Mouse (Mus musculus) adipocyte (in vitro differentiated cells): ENCODE results near the gene Pagr1b.

Experiments used
- DNase-seq: peaks from one replicate; pipeline ENCODE4 v3.0.0-alpha.2; 2016; ENCODE audit warnings: low spot score

The Pagr1b gene

DNA sequence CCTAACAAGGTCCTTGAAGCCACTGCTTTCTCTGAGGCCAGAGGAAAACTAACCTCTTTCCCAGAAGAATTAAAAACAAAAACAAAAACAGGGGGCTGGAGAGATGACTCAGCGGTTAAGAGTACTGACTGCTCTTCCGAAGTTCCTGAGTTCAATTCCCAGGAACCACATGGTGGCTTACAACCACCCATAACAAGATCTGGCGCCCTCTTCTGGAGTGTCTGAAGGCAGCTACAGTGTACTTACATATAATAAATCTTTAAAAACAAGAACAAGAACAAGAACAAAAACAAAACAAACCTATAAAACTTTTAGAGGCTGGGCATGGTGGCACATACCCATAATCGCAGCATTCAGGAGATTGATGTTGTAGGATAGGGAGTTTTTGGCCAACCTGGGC, 19.8 kb downstream of the Pagr1b start:
- no peak for DNase-seq

DNA sequence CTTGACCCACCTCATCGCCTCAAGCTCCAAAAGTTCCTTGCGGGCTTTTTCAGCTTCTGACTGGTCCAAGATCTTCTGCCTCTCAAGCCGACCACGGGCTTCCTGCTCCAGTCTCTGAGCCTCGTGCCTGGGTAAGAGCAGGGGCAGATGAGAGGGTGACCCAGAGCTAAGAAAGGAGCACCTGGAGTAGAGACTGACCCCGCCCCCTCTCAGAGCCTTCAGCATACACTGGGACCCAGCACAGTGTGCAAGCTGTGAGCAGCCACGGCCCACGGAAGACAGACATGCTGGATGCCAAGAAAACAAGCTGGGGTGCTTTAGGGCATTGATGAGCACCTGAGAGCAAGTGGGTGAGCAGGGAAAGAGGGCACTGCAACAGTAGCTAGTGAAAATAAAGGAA, 27.5 kb downstream of the Pagr1b start:
- no peak for DNase-seq

DNA sequence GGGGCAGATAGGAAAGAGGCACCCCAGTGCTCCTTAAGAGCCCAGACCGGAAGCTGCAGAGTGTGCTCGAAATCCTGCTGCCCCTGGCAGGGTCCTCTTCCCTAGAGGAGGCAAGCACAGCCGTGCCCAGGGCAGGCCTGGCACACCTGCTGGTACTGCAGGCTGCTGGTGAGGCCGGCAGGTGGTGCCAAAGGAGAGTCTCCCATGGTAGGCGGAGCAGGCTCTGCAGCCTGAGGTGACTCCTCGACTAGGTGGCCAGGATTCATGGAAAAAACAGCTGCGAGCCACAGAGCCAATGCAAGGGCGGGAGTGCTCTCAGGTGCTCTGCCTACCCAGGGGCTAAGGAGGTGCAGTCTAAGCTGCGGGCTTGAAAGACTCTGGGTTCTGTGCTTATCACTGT, 30.0 kb downstream of the Pagr1b start:
- no peak for DNase-seq

DNA sequence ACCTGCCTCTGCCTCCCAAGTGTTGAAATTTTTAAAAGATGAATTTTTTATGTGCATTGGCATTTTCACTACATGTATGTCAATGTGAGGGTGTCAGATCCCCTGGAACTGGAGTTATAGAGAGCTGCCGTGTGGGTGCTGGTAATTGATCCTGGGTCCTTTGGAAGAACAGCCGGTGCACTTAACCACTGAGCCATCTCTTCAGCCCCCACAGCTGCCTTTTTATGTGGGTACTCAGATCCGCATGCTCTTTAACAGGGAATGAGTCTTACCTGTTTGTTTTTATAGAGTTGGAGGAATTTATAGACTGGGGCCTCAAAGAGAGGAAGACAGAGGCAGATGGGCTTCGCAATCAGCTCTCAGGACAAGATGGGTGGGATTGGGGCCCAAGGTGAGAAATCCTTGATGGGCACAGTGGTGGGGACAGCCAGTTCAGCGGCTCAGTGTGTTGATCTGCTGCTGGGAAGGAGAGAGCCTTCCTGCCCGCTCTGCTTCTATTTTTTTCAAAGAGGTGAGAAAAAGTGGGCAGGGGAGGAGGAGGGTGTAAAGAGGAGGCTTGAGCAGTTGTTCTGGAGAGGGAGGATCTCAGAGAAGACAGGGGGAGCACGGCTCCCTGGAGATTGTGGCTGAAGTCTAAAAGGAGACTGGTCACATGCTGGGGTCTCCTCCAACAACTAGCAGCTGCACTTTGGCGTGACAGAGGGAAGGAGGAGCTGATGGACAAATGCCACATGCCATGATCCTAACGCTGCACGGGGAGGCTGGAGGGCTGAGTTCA, 31.4 kb downstream of the Pagr1b start:
- no peak for DNase-seq

DNA sequence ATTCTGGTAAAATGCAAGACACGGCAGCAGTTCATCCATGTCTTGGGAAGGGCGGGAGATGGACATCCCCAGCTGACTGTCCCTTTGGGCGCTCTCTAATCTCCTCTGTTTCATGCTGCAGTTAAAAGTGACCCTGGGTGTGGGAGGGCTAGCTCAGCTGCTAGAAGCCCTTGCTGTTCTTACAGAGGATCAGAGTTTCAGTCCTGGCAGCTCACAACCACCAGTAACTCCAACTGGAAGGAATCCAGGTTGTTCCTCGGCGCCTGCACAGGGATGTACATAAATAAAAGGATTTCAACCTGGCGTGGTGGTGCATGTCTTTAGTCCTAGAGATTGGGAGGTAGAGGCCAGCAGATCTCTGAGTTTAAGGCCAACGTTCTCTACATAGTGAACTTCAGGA, 33.2 kb downstream of the Pagr1b start:
- no peak for DNase-seq

DNA sequence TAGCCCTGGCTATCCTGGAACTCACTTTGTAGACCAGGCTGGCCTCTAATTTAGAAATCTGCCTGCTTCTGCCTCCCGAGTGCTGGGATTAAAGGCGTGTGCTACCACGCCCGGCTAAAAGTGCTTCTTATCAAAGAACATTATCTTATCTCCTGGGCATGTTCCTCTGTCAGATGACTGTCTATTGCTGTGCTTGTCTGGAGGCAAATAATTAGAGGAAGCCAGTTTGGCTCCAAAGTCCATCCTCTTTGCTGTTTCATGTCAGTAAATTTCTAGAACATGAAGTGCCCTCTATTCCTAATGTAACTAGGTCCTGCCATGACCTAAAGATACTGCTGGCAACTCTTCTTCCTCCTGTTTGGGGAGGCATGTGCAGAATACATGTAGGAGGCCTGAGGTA, 34.2 kb downstream of the Pagr1b start:
- no peak for DNase-seq

DNA sequence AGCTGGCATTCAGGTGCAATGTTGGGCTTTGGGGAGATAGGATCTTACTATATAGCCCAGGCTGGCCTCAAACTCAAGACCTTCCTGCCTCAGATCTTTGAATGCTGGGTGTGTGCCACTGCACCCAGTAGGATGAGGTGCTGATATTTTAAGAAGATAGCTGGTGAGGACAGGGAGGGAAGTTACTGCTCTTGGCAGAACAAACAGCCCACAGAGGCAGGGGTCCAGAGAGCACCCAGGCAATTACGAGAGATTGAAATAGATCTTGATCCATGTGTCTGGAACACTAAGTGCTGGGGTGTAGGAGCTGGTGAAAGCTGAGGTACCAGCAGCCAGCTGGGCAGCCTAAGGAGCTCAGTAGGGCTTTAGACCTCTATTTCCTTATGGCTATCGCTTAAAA, 34.7 kb downstream of the Pagr1b start:
- DNase-seq = no peak

DNA sequence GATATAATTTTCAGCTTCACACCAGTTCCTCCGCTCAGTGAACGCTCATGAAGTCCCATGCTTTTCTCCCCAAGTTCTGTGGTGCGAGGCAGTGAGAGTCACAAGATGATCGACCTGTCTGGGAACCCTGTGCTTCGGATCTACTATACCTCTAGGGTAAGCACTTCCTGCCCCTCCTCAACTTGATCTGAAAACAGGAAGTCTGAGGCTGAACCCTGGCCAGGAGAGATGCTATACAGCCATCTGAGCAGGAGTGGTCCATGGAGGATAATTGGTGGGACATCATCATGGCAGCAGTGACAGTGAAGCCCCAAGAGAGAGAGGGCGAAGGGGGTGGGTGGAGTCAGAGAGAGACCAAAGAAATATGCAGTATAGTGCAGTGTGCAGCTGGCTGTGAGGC, 37.4 kb downstream of the Pagr1b start:
- DNase-seq = no peak

DNA sequence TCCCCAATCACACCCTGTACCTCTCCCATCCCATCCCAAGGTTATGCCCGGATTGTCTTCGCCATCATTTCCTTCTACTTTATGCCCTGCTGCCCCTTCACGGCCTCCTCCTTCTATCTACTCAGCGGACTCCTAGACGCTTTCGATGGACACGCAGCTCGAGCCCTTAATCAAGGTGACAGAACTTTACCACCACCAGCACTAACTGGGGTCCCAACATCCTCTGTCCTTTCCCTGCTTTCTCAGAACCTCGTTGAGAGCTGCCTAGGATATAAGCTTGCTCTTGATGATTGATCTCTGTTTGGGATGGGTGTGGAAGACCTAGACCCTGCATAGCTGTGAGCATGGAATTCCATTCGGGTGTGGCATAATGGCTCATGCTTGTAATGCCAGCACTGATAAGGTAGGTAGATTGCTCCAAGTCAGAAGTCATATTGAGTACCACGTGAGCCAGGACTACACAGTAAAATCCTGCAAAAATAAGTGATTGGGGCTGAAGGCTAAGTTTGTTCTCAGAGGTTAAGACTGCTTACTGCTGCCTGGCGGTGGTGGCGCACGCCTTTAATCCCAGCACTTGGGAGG, 39.3 kb downstream of the Pagr1b start:
- peak; percentile 4 for DNase-seq

DNA sequence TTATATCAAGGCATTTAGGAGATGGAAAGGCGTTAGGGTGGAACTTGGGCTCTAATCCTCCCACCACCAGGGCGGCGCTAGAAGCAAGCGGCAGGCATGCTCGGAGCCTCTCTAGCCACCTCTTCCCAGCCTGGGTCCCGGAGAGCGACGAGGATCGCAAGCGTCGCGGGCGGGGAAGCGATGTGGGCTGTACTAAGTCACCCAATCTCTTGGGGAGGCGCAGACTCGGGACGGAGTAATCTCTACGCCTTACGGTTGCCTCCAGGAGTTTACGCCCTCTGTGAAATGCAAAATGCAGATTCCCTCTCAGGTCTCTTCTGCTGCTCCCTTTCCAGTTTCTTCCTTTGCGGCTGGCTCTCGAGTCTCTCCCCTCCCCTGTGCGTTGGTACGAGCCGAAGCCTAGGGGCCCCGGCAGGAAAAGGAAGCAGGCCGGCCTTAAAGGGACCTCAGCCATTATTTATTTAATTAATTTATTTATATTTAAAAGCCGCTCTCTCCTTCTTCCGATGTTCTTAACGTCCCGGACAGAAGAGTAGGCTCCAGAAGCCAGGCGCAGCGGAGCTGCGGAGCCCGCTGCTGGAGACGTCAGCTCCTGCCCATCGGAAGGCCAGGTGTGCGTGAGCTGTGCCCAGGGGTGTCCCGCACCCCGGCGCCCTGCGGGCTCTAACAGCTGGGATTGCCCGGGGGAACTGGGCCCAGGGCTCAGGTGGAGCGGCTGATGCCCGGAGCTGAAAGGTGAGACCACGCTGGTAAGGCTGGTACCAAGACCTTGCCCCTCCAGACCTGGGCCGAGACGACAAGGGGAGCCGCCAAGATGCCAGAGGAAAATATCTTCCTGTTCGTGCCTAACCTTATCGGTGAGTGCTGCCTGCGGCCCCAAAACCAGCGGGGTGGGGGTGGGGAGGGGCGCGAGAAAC, 40.1 kb downstream of the Pagr1b start, which contains the start of gene Cdiptos:
Gene Cdiptos, minus strand, starts transcription at position 149 of the 917 bp plus-strand sequence.
- peak; percentile 93 for DNase-seq

DNA sequence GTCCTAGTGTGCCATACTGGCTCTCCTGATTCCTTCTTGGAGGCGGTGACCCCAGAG, 40.6 kb downstream of the Pagr1b start, which contains the start of gene Cdipt:
Gene Cdipt, plus strand, starts transcription at position 22 of the 57 bp plus-strand sequence.
- no peak for DNase-seq

DNA sequence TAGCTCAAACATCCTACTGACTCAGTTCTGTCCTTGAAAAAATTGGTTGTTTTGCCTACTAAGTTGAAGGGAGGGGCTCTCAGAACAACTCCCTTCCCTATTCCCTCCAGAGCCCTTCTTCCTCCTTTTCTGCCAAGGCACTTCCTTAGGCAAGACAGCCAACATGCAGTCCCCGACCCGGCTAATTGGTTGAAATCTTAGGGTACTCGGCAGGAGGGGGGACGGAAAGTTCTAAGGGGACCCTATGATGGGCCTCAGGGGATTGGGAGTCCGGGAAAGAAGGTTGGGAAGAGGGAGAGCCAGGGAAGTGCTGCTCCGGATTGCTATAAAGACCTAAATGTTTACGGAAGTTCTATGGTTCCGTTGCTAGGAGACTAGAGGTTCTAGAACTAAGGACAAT, 40.8 kb downstream of the Pagr1b start:
- no peak for DNase-seq

DNA sequence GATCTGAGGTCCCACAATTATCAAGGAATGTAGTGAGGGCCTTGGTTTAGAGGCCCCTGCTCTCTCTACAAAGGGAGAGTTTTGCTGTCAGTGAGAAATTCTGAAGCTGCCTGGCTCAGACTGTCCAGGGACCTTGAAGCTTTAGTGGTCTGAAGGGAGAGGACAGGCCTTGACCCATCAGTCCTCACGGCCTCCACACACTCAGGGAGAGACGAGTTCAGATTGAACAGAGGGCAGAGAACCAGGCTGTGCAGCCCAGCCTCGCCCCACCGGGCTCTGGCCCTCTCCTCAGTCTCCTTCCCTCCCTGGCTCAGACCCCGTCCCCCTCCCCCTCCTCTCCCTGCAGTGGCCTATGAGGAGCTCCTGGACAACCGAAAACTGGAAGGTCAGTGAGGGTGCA, 48.9 kb downstream of the Pagr1b start:
- no peak for DNase-seq

DNA sequence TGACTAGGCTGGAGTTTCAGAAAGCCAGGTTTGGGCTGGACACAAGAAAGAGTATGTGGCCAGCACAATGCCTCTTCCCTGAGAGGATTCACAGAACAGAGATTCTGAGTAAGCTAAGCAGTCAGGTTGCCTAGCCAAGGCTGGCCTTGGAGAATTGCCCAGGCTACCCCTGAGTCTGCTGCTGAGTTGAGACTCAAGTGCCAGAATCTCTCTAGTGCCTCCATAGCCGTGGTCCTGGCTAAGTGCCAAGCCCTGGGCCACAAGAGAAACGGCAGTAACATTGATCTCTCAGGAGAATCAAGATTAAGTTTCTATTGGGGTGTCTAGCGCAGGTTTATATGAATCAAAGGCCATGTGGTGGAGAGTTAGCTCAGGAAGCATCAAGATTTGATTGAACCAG, 50.7 kb downstream of the Pagr1b start:
- no peak for DNase-seq

DNA sequence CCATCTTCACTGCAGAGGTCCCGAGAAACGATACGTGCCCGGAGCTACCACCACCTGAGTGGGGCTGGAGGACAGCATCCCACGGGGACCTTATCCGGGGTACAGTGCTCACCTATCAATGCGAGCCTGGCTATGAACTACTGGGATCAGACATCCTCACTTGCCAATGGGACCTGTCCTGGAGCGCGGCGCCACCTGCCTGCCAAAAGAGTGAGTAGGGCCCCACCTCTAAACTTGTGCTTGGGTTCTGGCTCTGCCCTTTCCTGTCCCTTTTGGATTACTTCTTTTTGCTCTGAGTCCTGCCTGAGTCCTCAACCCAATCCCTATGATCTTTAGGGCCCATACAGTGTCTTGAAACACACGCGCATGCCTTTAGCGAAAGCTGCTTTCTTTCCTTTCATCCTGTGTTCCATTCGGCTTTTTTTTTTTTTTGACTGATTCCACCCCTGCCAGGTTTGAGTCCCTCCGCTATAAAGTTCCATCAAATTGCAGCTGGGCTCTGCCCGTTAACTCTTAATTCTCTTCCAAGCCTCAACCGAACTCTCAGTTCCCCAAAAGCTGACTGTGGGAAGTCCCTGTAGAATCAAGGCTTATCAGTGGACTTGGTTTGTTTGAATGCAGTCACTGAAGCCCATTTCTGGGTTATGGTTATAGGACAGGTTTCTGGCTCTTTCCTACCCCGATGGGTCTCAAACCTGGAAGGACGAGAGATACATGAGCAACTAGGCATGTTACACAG, 52.6 kb downstream of the Pagr1b start:
- peak; percentile 35 for DNase-seq

DNA sequence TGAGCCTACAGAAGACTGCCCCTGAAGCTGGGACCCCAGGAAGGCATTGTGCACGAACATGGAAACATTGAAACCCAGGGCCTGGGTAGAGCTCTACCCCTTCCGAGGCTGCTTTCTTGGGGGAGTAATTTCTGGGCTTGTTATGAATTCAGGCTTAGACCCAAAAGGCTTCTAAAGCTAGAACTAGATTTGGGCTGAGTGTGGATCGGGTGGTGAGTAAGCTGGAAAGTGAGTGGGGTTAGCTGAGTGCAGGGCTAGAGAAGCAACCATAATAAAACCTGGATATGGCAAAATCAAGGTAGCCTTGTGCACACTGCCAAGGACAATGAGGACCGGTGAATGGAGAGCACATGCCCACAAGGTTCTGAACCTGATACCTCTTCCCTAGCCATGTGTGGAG, 54.3 kb downstream of the Pagr1b start:
- no peak for DNase-seq

DNA sequence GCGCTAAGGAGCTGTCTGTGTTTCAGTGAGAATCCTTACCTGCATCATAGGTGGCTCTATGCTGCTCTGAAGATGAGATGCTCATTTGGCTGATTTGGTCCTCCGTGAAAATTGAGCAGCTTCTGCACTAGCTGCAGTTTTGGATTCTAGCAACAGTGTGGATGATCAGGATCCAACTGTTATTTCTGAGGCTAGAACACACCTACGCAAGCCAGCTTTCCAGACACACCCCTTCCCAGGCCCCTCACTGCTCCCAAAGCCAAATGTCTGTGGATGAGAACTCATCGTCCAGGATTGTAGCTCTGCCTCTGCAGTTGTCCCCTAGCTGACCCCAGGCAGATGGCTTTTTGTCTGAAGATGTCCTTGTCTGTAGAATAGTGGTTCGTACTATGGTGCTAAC, 55.2 kb downstream of the Pagr1b start:
- DNase-seq = no peak

DNA sequence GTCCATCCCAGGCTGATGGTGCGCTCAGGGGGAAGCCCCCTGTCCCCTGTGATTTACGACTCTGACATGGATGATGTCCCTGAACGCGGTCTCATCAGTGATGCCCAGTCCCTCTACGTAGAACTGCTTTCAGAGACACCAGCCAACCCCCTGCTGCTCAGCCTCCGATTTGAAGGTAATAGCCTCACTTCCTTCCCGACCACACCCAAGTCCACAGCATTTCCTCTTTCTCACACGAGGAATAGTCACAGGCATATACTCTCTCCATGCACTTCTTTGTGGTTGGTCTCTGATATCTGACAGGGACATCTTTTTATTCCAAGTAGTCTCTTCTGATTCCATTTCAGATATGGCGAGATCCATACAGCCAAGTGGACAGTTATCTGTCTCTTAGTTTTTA, 56.5 kb downstream of the Pagr1b start:
- no peak for DNase-seq

DNA sequence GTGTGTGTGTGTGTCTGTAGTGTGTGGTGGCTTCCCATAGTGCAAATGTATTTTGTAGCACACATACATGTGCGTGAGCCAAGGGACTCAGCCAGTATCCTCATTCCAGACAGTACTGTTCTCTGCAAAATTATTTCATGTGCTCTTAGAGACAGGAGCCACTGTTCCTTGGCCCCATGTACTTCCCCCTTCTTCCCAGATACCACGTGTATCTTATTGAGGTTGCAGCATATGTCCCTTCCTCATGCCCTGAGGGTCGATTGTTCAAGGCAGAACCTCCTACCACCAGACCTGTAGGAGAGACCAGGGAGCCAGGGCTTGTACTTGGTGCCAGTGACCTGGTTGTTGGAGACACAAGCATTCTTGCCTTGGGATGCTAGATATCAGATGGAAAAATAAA, 61.2 kb downstream of the Pagr1b start:
- no peak for DNase-seq

DNA sequence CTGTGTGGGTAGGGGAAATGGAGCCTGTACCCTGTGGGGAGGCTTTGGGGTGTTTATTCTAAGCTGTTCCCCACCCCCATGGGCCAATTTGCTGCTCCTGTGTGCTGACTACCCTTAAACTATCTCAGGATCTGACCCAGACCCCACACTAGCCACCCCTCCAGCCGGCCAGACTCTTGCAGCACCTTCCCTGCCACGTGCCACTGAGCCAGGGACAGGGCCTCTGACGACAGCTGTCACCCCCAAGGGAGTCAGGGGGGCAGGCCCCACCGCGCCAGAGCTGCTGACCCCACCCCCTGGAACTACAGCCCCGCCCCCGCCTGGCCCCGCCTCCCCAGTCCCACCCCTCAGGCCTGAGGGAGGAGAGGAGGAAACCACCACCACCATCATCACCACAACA, 63.6 kb downstream of the Pagr1b start:
- DNase-seq = no peak

DNA sequence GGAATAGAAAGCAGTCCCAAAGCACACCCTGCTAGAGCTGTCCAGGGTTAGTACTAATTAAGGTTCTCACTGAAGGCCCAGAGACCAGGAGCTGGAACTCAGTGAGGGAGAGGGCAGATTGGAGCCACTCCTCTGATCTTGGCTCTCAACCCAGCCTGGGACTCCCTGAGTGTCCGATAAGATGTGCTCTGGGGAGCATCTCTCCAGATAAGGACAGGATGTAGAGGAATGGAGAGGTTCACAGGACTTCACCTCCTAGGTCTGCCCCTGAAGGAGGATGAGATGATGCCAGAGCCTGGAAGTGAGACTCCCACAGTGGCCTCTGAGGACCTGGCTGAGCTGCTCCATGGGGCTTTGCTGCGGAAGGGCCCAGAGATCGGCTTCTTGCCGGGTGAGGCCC, 64.5 kb downstream of the Pagr1b start:
- no peak for DNase-seq
